In genomic region chr9:106203990-106204851, GRCm38 (mm10) we compare ENCODE assay signal across 7 mouse cellular contexts. TPM values are rescaled to one million over a fixed set of nuclear protein-coding genes. Genes with fewer than 3 reads are reported as not detected.
DNase-seq lines count a peak whose midpoint lies in the region; ATAC-seq lines count a peak whose summit lies in the region.

No protein-coding gene starts in this region.

- H3K9ac ChIP-seq in heart, embryonic 13.5 days, result peak overlapping the region; percentile 89
- no peak overlapping the region; the same call in 1 of the 2 replicates for H3K9ac ChIP-seq in liver, embryonic 16.5 days (ENCODE audit: low read depth, low read length)

- DNase-seq in testis, postnatal 14 days (ENCODE audit: low spot score), result peak; percentile 4
- DNase-seq in testis, postnatal 10 days (ENCODE audit: low spot score), result no peak
- peak; percentile 87 for DNase-seq in cerebellum, adult 9-10 months
- peak; percentile 53 for DNase-seq in splenic B cell, adult 2 months (ENCODE audit: low read depth, low spot score)
- no peak for DNase-seq in right cerebral cortex, postnatal 14 days

- peak overlapping the region; percentile 80 for H3K4me2 ChIP-seq in heart, embryonic 13.5 days
- H3K4me2 ChIP-seq in liver, embryonic 16.5 days (ENCODE audit: low read depth, low read length), result peak overlapping the region; percentile 91

- no peak for ATAC-seq in heart, embryonic 13.5 days (ENCODE audit: extremely low read depth, insufficient number of reproducible peaks, low FRiP score, low TSS enrichment)
- no peak for ATAC-seq in liver, embryonic 16.5 days (ENCODE audit: low read depth)

- peaks cover 53% of the 10 kb centered on the region for H3K4me1 ChIP-seq in heart, embryonic 13.5 days
- H3K4me1 ChIP-seq in liver, embryonic 16.5 days (ENCODE audit: control insufficient read depth, low read depth, low read length), result peaks cover 14% of the 10 kb centered on the region

- H3K4me3 ChIP-seq in heart, embryonic 13.5 days, result peak overlapping the region; percentile 77
- peak overlapping the region; percentile 73 for H3K4me3 ChIP-seq in liver, embryonic 16.5 days (ENCODE audit: low read depth, low read length)

- WGBS in heart, embryonic 13.5 days, result 53% methylated on average over 7 of the region's 7 CpGs
- WGBS in liver, embryonic 16.5 days (ENCODE audit: insufficient replicate concordance), result 18% methylated on average over 7 of the region's 7 CpGs

- no peaks in the 10 kb centered on the region for H3K27me3 ChIP-seq in heart, embryonic 13.5 days (replicated peaks)
- no peaks in the 10 kb centered on the region for H3K27me3 ChIP-seq in liver, embryonic 16.5 days (ENCODE audit: control insufficient read depth, insufficient read depth, low read depth, low read length)
- no peaks in the 10 kb centered on the region for H3K27me3 ChIP-seq in splenic B cell, adult 2 months (ENCODE audit: control insufficient read depth, insufficient read depth, low read length, poor library complexity, severe bottlenecking)

- peaks cover 22% of the 10 kb centered on the region for H3K36me3 ChIP-seq in heart, embryonic 13.5 days
- no peaks in the 10 kb centered on the region for H3K36me3 ChIP-seq in liver, embryonic 16.5 days (ENCODE audit: control insufficient read depth, insufficient read depth)
- H3K36me3 ChIP-seq in splenic B cell, adult 2 months (ENCODE audit: control insufficient read depth, insufficient read depth, low read length, poor library complexity, severe bottlenecking), result peaks cover 3% of the 10 kb centered on the region

- peak overlapping the region; percentile 83 for H3K27ac ChIP-seq in heart, embryonic 13.5 days (replicated peaks)
- H3K27ac ChIP-seq in liver, embryonic 16.5 days (ENCODE audit: low read length), result peak overlapping the region; percentile 2

- H3K9me3 ChIP-seq in heart, embryonic 13.5 days, result no peaks in the 10 kb centered on the region
- no peaks in the 10 kb centered on the region for H3K9me3 ChIP-seq in liver, embryonic 16.5 days (replicated peaks; ENCODE audit: control insufficient read depth, low read length)

RNA-seq across cellular contexts. Expression of gene Twf2, which starts 1.3 kb away (rescaled TPM):
- 43.3 and 46.9 TPM in 2 replicates for polyA plus RNA-seq in heart, embryonic 13.5 days (2015; fragmentation: Nextera tagmentation; extraction: Ambion mirVana)
- 19.7 and 21.2 TPM in 2 replicates for polyA plus RNA-seq in liver, embryonic 16.5 days (2015; fragmentation: Nextera tagmentation; extraction: Ambion mirVana)

RNA-seq across cellular contexts. Expression of gene Ppm1m, which starts 4.7 kb away (rescaled TPM):
- polyA plus RNA-seq in heart, embryonic 13.5 days (2015; fragmentation: Nextera tagmentation; extraction: Ambion mirVana), result 26.7 and 29.0 TPM in 2 replicates
- polyA plus RNA-seq in liver, embryonic 16.5 days (2015; fragmentation: Nextera tagmentation; extraction: Ambion mirVana), result 9.7 and 11.5 TPM in 2 replicates

RNA-seq across cellular contexts. Expression of gene Tlr9, which starts 18.2 kb away (rescaled TPM):
- not detected in 2 replicates for polyA plus RNA-seq in heart, embryonic 13.5 days (2015; fragmentation: Nextera tagmentation; extraction: Ambion mirVana)
- polyA plus RNA-seq in liver, embryonic 16.5 days (2015; fragmentation: Nextera tagmentation; extraction: Ambion mirVana), result 0.04 and 0.05 TPM in 2 replicates

RNA-seq across cellular contexts. Expression of gene Wdr82, which starts 33.5 kb away (rescaled TPM):
- polyA plus RNA-seq in heart, embryonic 13.5 days (2015; fragmentation: Nextera tagmentation; extraction: Ambion mirVana), result 16.0 and 18.1 TPM in 2 replicates
- polyA plus RNA-seq in liver, embryonic 16.5 days (2015; fragmentation: Nextera tagmentation; extraction: Ambion mirVana), result 5.8 and 6.0 TPM in 2 replicates

RNA-seq across cellular contexts. Expression of gene Alas1, which starts 44.2 kb away (rescaled TPM):
- 131 and 145 TPM in 2 replicates for polyA plus RNA-seq in heart, embryonic 13.5 days (2015; fragmentation: Nextera tagmentation; extraction: Ambion mirVana)
- 53.9 and 57.9 TPM in 2 replicates for polyA plus RNA-seq in liver, embryonic 16.5 days (2015; fragmentation: Nextera tagmentation; extraction: Ambion mirVana)

Comparison
In these comparisons a context has a peak if more than half of its experiments do, and no peak if none do; other contexts are left out.
1. DNase-seq: peak in testis, postnatal 14 days (single experiment), cerebellum, adult 9-10 months (single experiment) and splenic B cell, adult 2 months (single experiment); none in testis, postnatal 10 days (single experiment) and right cerebral cortex, postnatal 14 days (single experiment).